Comparison of ENCODE assay signal across 8 mouse cellular contexts in the genomic region with DNA sequence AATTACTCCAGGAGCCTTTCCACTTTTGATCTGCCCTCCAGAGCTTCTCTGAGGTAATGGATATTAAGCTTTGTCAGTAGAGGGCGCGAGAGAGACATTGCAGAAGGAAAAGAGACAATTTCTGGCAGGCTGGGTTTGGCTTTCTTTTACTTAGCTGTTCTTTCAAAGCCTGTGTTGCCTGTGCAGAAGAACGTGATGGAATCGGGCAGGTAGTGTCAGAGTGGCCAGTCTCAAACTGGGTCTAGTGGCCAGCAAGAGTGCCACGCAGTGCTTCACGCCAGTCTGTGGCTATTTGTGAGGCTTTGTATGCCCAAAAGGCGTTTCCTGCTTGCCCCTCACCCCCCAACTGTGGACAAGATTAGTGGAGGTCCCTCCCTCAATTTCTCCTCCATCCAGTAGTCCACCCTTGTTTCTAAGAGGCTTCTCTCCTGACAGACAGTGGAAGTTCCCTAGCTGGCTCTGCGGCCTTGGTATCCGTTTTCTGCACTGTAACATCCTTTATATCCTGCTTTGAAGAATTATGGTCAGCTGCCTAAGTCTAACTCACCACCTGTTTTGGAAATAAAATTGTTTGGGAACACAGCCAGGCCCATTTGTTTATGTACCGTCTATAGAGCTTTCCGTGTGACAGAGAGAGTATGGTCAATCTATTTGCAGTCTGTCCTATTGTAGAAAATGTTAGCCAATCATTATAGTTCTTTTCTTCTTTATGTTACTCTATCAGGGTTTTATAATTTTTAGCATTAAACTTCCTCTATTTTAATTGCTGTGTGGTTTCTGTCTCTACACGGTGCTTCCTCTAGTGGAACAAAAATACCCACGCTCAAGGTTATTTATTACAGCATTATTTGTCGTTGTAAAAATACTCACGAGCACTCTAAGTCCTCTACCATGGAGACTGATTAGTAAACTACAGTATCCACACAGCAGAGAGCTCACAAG. TPM values are rescaled to one million over a fixed set of nuclear protein-coding genes. Genes with fewer than 3 reads are reported as not detected.
DNase-seq lines count a peak whose midpoint lies in the region; ATAC-seq and TF ChIP-seq lines count a peak whose summit lies in the region.

No protein-coding gene starts in this region.

- 52% methylated on average over 15 of the region's 15 CpGs for WGBS in heart, embryonic 10.5 days
- 37% methylated on average over 15 of the region's 15 CpGs for WGBS in kidney, embryonic 15.5 days
- WGBS in liver, adult 2 months = 54% methylated on average over 15 of the region's 15 CpGs
- 35% methylated on average over 15 of the region's 15 CpGs for WGBS in stomach, embryonic 16.5 days

- peak; percentile 77 for DNase-seq in 3T3-L1 (ENCODE audit: low read depth, low spot score)
- peak; percentile 58 to 92 for DNase-seq in adrenal gland, adult (ENCODE audit: inconsistent age in 2 of 2, low spot score in 1 of 2)
- DNase-seq in embryo, embryonic 11 days = peak; percentile 90
- no peak for DNase-seq in heart, embryonic 10.5 days (ENCODE audit: low spot score)
- DNase-seq in liver, adult 2 months (ENCODE audit: extremely low read depth, low read depth, low spot score) = peak; percentile 70
- peak; percentile 70 for DNase-seq in naive thymus-derived CD4-positive, alpha-beta T cell, adult 2 months (ENCODE audit: low read depth)

- H3K79me2 ChIP-seq in liver, adult 2 months (ENCODE audit: control insufficient read depth, insufficient read depth, low read length) = no peaks in the 10 kb centered on the region

- H3K9ac ChIP-seq in kidney, embryonic 15.5 days = no peak overlapping the region
- H3K9ac ChIP-seq in liver, adult 2 months (ENCODE audit: low read depth, low read length) = no peak overlapping the region
- peak overlapping the region; percentile 39; the same call in 1 of the 2 replicates for H3K9ac ChIP-seq in stomach, embryonic 16.5 days (ENCODE audit: low read length)

- no peak overlapping the region for H3K27ac ChIP-seq in heart, embryonic 10.5 days
- H3K27ac ChIP-seq in kidney, embryonic 15.5 days = no peak overlapping the region
- H3K27ac ChIP-seq in liver, adult 2 months (replicated peaks; ENCODE audit: insufficient read depth, low read depth, low read length) = no peak overlapping the region
- H3K27ac ChIP-seq in stomach, embryonic 16.5 days (ENCODE audit: low read length) = no peak overlapping the region

- no peak for TF ChIP-seq POLR2A in liver, adult 2 months (IDR thresholded peaks at IDR 0.05; ENCODE audit: extremely low read depth, insufficient read depth, low read length)

- TF ChIP-seq CTCF in liver, adult 2 months (IDR thresholded peaks at IDR 0.05; ENCODE audit: low read depth, low read length) = peak; percentile 52

- peaks cover 10% of the 10 kb centered on the region for H3K4me1 ChIP-seq in heart, embryonic 10.5 days
- 0 out of 2 replicates have a peak, but pooled peaks cover 3% of the 10 kb centered on the region for H3K4me1 ChIP-seq in kidney, embryonic 15.5 days
- H3K4me1 ChIP-seq in liver, adult 2 months (ENCODE audit: control insufficient read depth, insufficient read depth, low read length) = peaks cover 7% of the 10 kb centered on the region
- H3K4me1 ChIP-seq in stomach, embryonic 16.5 days (ENCODE audit: control insufficient read depth, insufficient read depth, low read length) = 0 out of 2 replicates have a peak, but pooled peaks cover 4% of the 10 kb centered on the region

- peak; percentile 58; the same call in 1 of the 2 replicates for ATAC-seq in kidney, embryonic 15.5 days (replicated peaks; ENCODE audit: low FRiP score)
- no peak for ATAC-seq in stomach, embryonic 16.5 days (ENCODE audit: insufficient read depth, low FRiP score)

- peak overlapping the region; percentile 39 for H3K4me2 ChIP-seq in kidney, embryonic 15.5 days
- peak overlapping the region; percentile 25; the same call in 1 of the 2 replicates for H3K4me2 ChIP-seq in stomach, embryonic 16.5 days (ENCODE audit: low read depth, low read length)

- H3K4me3 ChIP-seq in heart, embryonic 10.5 days = peak overlapping the region; percentile 31; the same call in 1 of the 2 replicates
- no peak overlapping the region for H3K4me3 ChIP-seq in kidney, embryonic 15.5 days (replicated peaks)
- H3K4me3 ChIP-seq in liver, adult 2 months (ENCODE audit: insufficient read depth, low read depth, low read length) = no peak overlapping the region
- H3K4me3 ChIP-seq in stomach, embryonic 16.5 days (replicated peaks; ENCODE audit: low read length) = no peak overlapping the region

- no peaks in the 10 kb centered on the region for H3K36me3 ChIP-seq in heart, embryonic 10.5 days
- H3K36me3 ChIP-seq in kidney, embryonic 15.5 days = no peaks in the 10 kb centered on the region
- H3K36me3 ChIP-seq in liver, adult 2 months (ENCODE audit: control insufficient read depth, insufficient read depth, low read length) = no peaks in the 10 kb centered on the region
- no peaks in the 10 kb centered on the region for H3K36me3 ChIP-seq in stomach, embryonic 16.5 days (ENCODE audit: control insufficient read depth, insufficient read depth, low read length)

- 0 out of 2 replicates have a peak, but pooled peaks cover 7% of the 10 kb centered on the region for H3K27me3 ChIP-seq in heart, embryonic 10.5 days (ENCODE audit: insufficient read depth, poor library complexity, severe bottlenecking)
- peaks cover 16% of the 10 kb centered on the region for H3K27me3 ChIP-seq in kidney, embryonic 15.5 days
- no peaks in the 10 kb centered on the region for H3K27me3 ChIP-seq in liver, adult 2 months (ENCODE audit: control insufficient read depth, insufficient read depth, low read length)
- H3K27me3 ChIP-seq in stomach, embryonic 16.5 days (ENCODE audit: control insufficient read depth, insufficient read depth, low read length) = peaks cover 7% of the 10 kb centered on the region; the same call in 1 of the 2 replicates

- H3K9me3 ChIP-seq in heart, embryonic 10.5 days = no peaks in the 10 kb centered on the region
- H3K9me3 ChIP-seq in kidney, embryonic 15.5 days (replicated peaks) = no peaks in the 10 kb centered on the region
- H3K9me3 ChIP-seq in stomach, embryonic 16.5 days (replicated peaks; ENCODE audit: control insufficient read depth, low read length) = no peaks in the 10 kb centered on the region

RNA-seq across cellular contexts. Expression of gene Med12l, which starts 22.5 kb away (rescaled TPM):
- 4.3 and 4.5 TPM in 2 replicates for polyA plus RNA-seq in heart, embryonic 10.5 days (2016; fragmentation: Nextera tagmentation; extraction: Ambion mirVana)
- polyA plus RNA-seq in kidney, embryonic 15.5 days (2015; fragmentation: Nextera tagmentation; extraction: Ambion mirVana) = 2.4 and 2.5 TPM in 2 replicates
- total RNA-seq in liver, adult 2 months (2014; rRNA removed) = 1.4 and 1.5 TPM in 2 replicates
- 0.87 and 1.4 TPM in 2 replicates for polyA plus RNA-seq in liver, adult 2 months (2012; rRNA removed)
- 1.2 and 1.4 TPM in 2 replicates for polyA plus RNA-seq in stomach, embryonic 16.5 days (2015; fragmentation: Nextera tagmentation; extraction: Ambion mirVana)
